Mouse (Mus musculus) heart, postnatal 25 days (tissue): Measurements from ENCODE around the gene Clec4d. TPM values are rescaled to one million over a fixed set of nuclear protein-coding genes. Genes with fewer than 3 reads are reported as not detected.
"Not testable (repeated sequence)": the region's sequence is repeated elsewhere in the genome, so short reads cannot be mapped to it uniquely, and the experiment has no call there.

Source experiments
- DNase-seq: peaks from one replicate; pipeline ENCODE4 v3.0.0; 2022; ENCODE audit warnings: low spot score
- intact Hi-C: fragments of 180-260 bp; cut with DNase I; formaldehyde crosslinking; loops from one replicate; pipeline ENCODE4 v1.15.1; 2025
- total RNA-seq, 2 experiments: library from RNA; stranded (reverse); gene quantifications; 2 replicates each; pipeline ENCODE4 v1.2.3; 2021

Clec4d gene
- total RNA-seq: under 1 TPM; 0.48 to 0.70 TPM

DNA sequence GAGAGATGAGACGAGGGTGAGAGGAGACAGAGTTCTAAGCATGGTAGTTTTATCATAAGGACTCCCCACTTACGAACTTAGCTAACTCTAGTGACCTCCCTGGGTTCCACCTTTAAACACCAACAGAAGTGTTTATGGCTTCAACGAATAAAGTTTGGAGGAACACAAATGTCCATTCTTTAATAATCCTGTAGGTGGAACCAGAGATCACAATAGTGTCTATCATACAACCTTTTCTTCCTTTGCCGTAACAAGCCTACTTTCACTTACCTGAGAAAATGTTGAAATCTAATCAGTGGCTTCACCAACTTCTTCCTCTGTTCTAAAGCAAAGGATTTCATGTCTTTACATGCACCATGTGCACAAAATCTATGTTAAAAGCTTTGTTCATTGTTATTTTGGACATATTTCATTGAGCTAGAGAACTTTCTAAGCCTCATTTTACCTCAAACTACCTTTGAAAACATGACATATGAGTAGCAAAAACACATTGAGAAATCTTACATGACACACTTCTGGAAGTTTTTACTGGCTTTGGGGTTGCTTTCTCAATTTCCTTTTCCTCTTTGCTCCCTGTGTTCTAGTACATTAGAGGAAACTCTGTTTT, at the start of gene Clec4d:
Gene Clec4d (plus strand): TSS at position 557 of the 607 bp plus-strand sequence.
- intact Hi-C loops: no loop called here
- no peak for DNase-seq

DNA sequence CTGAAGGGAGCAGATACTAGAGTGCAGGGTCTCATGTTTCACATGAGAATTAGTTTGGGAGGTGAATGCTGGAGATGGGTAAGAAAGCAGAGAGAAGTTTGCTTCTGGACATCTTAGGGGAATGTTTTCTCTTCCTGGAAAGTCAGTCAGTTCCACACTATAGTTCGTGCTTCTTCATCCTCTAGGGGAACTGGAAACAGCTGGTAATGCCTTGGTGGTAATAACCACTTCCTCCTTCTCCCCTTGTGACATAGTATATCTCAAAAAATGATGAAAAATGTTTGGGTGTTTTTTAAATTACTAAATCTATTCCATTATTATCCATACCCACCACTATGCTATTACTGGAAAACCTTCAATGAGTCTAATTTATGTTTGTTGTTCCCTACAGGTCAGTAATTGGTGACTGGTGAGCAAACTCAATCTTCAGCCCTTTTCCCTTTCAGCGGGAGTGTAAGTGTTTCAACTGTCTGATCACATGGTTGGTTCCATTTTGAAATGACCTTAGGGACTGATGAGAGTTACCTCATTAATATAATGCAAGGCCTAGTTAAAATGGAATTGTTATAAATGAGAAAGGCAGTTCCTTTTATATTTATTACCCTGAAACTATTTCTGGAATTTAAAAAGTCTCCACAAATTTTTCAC, 34.3 kb upstream of the Clec4d start:
- no peak for DNase-seq
- intact Hi-C loops: no loop called here

DNA sequence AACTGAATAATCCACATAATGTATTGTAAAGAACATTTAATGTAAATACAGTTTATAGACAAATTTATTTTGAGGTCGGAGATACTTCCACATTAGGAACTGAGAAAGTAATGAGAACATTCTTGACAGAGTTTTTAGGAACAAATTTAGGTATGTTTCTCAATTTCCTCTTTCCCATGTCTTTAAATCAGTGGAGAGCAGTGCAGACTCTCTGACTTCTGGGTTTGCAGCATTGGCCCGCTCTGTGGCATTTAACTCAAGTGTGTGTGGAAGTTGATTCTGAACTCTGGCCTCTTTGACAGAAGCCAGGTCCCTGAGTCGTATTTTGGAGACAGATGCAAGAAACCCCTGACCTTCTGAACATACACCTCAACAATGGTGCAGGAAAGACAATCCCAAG, 32.3 kb upstream of the Clec4d start, which contains the start of gene Clec4n:
Gene Clec4n (plus strand): TSS at position 200 of the 400 bp plus-strand sequence.
- intact Hi-C loops: no loop called here
- DNase-seq: no peak

DNA sequence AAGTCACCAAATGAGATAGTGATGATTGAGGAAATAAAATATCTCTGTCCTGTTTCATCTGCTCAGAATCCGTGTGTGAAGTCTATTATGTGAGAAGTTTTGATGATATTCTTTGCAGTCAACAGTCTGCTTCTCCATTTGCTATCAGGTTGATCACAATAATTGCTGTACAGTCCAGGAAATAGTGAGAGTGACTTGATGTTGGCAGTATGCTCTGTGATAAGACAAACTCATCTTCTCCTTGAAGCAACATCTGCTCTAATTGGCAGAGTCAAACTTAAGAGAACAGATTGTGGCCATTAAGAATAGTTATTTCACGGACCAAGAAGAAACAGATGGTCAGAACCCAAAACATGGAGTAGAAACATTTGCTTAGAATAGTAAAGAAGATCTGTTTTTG, 30.8 kb upstream of the Clec4d start:
- intact Hi-C loops: no loop called here
- no peak for DNase-seq

DNA sequence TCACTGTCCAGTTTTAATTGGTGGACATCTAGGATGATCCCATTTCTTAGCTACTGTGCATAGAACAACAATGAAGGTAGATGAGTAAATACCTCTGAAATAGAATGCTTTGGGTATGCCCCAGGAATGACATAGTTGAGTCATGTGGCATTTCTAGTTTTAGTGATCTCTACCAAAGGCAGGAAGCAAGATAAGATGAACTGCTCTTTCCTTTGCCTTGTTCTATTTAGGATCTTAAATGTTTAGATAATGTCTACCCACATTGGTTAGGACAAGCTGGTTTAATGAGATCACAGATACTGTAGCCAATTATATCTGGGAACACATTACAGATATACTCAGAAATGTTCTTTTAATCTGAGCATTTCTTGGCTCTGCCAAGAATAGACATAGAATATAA, 24.3 kb upstream of the Clec4d start:
- no peak for DNase-seq
- intact Hi-C loops: no loop called here

DNA sequence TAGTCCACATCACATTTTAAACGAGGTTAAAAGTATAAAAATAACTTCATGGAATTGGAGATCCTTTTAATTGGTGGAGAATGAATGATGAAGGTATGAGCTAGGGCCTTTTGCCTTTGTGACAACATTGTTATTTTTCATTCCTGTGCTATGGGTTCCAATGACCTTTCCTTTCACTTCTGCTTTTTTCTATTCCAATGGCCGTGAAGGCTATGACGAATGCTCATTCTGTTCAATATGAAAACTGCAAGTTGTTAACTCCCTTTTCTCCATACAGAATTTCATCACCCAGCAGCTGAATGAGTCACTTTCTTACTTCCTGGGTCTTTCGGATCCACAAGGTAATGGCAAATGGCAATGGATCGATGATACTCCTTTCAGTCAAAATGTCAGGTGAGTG, 17.7 kb upstream of the Clec4d start:
- intact Hi-C loops: no loop called here
- no peak for DNase-seq

DNA sequence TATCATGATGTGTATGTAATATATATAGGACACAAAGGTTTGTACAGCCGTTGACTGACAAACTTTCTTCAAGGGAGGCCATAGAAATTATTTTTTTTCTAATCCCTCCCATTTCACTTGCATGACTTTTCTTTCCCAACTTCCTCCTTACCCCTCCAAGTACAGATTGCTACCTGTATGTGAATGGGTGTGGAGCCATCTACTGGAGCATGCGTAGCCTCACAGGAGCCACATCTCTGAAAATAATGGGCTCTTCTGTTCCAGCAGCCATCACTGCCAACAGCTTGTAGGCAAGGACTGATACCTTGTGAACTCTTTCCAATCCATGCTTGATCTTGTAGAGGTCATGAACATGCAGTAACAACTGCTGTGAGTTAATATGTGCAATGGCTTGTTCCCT, 13.0 kb upstream of the Clec4d start:
- intact Hi-C loops: not testable (repeated sequence)

DNA sequence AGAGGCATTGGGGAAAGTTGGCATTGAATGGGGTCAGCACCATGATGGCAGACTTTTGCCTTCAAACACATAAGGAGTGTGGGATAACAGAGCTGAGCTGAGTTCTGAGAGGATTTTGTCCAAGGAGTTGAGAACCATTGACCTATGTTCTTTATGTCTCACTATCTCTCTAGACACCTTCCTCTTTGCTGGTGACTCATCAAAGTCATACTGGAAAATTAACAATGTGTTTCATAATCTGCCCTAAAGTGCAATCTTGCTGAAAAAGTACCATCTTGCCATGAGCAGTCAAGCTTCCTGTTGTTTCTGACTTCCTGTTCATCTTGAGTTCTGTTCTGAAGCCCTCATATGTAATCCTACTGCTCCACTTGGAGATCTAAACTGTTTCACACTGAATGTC, 9.2 kb upstream of the Clec4d start:
- no peak for DNase-seq
- intact Hi-C loops: no loop called here

More for the DNA sequence above, 13.0 kb upstream of the Clec4d start:
- DNase-seq: not testable (repeated sequence)

DNA sequence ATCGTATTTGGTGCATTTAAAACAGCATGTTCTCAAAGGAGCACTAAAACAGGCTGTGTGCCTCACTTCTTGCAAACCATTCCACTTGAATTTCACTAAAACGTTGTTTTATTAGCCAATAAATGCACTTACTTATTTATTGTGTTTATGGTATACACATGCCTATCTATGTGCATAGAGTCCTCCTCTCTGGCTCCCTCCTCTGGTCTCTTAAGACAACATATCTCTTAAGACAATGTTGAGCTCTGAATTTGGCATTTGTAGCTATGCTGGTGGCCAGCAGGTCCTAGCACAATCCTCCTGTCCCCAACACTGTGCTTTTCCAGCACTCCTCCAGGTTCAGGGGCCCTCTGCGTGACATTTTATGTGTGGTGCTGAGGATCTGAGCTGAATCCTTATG, 3.0 kb upstream of the Clec4d start:
- intact Hi-C loops: no loop called here
- no peak for DNase-seq

DNA sequence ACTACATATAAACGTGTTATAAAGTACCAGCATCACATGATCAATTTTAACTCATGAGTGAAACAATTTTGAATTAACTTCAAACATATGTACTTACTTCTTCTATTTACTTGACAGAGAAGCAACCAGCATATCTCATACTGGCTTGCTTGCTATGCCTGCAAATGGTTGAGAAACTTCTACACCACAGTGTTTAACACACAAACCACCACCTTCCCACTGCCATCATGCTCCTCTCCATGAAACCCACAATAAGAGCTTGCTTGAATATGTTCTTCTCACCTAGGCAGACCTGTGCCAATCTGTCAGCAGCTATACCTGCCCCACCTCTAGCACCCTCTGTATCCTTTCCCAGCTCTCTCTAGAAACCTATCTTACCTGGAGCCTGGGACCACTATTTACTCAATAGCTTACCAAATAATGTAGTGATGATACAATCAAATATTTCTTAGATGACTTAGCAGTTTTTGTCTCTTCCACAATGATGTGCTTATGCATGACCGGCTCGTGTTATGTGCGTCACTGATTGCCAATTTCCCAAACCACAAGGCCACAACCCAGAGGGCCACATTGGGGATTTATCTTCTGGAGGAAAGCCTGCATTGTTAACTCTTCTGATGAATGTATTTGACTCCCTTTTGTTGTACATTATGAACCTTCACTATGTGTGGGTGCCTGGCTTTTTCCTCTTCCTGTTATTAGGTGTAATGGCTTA, 1.9 kb upstream of the Clec4d start:
- DNase-seq: no peak
- intact Hi-C loops: no loop called here

DNA sequence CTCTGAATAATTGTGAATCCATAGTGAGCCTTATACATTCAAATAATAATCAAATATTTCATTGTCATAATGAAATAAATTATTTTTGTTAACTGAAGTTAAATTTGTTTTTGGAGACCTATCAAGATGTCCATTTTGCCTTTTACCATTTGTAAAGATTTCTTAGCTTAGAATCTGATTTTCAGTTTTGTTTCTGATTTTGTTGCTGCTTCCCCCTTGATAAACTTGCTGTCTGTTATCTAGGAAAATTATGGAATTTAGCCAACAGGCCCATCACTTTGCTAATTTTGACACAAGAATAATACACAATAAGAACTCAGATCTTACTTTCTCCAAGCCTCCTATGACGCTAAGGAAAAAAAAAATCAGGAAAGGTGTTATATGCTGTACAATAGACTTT, 1.0 kb upstream of the Clec4d start:
- intact Hi-C loops: no loop called here
- no peak for DNase-seq

DNA sequence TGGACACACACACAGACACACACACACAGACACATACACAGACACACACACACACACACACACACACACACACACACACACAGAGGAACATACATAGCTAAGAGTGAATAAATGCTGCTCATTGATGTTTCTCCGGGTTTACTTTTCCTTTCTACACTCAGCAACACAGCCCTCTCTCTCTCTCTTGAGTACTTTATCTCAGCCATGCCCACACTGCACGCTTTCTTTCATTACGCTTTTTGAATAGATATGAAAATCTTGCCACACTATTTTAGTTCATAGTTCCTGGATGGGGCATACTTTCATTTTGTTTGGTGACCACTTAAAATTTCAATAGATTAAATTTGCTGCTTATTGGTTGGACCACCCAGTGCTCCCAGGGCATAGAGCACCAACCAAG, 2.3 kb downstream of the Clec4d start:
- intact Hi-C loops: no loop called here

DNA sequence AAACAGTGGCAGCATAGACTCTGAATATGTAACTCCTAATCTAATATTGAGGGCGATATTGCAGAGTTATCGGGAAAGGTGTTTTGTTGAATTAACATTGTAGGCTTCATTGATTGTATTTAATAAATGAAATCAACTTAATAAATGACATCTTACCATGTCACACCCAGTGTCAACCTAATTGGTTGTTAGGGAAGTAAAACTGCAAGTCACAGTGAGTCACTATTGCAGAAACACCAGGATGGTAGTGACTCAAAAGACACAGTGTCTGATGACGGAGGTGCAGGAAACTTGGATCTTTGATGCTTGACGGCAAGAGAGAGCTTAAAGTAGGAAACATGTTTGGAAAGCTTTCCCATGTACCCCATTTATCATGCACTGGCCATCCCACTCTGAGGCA, 3.9 kb downstream of the Clec4d start:
- intact Hi-C loops: no loop called here
- no peak for DNase-seq

More for the DNA sequence above, 2.3 kb downstream of the Clec4d start:
- DNase-seq: no peak

DNA sequence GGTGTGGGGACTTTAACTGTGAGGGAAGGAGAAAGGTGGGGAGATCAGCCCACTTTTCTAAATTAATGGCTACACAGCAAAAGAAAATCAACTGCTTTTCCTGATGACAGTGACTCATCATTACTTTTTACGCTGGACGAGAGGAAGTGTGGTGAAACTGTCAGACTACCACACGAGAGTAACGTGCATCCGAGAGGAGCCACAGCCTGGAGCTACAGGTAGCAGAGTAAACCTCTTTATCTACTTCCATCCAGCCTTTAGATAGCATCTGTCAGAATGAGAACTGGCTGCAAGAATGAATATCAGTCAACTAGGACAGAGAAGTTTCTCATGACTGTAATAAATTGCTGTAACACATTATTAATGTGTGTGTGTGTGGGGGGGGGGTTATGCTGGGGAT, 5.0 kb downstream of the Clec4d start:
- intact Hi-C loops: no loop called here
- no peak for DNase-seq

DNA sequence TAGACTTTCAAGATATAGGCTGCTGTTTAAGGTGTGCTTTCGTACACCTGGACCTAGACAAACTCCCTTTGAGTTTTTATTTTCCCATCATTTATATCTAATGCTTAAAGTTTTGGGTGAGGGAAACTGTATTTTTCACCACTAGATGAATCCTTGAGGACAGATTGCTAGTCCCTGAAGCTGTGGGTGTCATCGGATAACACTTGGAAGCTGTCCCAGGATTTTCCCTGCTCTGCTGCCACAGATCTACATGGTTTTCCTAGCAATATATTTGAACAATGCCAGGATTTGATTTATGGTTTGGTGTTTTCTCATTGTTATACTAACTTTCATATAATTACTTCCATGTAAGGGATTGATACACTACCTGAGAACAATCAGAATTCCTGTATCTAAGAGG, 17.5 kb downstream of the Clec4d start:
- DNase-seq: no peak
- intact Hi-C loops: no loop called here

DNA sequence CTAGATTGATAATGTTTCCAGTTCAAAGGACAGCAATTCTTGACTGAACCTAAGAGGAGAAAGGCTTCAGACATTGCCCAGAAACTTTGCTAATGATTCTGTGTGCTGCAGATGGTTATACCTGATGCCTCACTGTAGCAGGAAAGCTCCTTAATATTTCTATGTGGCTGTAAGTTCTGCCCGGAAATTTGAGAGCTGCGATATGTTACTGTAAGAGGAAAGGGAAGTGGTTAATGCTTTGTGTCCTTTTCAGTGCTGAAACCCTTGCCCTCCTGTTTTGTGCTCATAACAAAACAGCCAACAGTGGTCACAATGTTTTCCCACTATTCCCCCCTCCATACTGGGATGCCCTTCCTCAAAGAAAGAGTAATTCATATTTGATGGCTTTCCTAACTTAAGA, 24.4 kb downstream of the Clec4d start:
- intact Hi-C loops: no loop called here
- no peak for DNase-seq

DNA sequence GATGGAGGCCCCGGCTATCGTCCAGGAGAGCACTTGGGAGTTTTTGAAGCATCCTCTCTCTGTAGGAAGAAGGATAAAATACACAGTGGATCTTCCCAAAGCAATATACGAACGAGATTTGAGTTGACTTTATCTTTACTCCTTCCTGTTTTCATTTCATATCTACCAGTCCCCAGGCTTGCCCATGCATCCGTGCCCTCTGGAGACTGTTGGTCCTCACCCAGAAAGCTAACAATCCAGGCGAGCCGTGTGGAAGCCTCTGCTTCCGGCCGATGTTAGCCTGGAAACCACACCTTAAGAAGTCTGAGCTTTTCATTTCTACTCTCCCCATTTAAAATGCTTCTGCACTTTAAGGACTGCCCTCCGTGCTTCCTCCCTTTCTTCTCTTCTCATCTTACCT, 27.0 kb downstream of the Clec4d start:
- no peak for DNase-seq
- intact Hi-C loops: no loop called here

DNA sequence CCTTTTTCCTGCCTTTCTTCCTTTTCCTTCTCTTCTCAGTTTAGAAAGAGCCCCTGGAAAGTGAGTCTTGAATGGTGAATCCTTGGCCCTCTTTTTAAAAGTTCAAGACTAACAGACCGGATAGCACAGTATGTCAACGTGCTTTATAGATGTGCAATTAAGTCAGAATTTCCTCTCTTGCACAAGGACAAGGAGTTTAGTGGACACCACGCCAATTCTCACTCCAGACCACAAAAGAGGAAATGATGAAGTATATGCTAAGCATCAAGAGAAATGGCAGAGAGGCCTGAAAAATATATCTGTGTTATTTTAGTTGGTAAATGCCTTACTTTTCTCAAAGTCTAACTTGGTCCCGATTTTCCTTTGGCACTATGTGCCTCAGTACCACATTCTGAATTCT, 27.8 kb downstream of the Clec4d start, which contains the start of gene Clec4e:
Gene Clec4e (minus strand): TSS at position 118 of the 400 bp plus-strand sequence.
- intact Hi-C loops: no loop called here
- DNase-seq: no peak

DNA sequence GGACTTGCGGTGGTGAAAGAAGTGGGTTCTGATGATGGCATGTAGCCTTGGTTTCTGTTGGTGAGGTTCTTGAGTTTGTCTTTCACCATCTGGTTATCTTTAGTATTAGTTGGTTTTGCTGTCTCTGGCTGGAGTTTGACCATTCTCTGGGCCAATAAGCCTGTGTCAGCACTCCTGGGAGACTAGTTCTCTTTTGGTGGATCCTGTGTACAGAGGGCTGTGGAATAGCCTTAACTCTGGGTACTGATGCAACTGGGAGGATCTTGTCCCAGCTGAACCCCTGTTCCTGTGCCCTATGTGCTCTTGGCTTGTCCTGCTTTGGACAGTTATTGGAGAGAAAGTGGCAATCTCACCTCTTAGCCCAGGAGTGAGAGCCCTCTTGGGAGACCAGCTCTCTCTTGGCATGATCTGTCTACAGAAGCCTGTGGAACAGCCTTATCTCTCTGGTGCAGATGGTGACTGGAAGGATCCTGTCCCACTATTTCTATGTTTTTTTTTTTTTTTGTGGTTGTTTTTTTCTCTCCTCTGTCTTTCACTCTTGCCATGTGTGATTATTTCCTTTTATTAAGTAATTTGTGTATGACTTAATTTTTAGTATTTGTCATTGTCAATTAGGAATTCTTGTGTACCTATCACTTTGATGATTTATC, 31.0 kb downstream of the Clec4d start:
- DNase-seq: no peak
- intact Hi-C loops: no loop called here

DNA sequence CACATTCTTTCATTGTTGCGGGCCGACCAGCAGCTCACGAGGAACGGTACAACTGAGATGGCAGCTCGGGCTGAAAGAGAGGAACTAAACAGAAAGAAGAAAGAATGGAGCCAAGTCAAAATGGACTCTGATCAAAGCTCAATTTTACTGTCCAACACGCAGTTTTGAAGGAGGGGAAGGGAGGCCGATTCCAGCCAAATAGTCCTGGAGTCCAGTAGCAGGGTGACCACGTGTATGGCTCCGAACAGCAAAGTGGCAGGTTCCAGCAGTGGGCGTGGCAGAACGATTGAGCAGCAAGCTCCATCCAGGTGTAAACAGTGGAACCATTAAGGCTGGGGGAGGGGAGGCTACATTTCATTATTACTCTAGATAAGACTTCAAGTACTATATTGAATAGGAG, 31.6 kb downstream of the Clec4d start:
- DNase-seq, intact Hi-C loops: not testable (repeated sequence)

DNA sequence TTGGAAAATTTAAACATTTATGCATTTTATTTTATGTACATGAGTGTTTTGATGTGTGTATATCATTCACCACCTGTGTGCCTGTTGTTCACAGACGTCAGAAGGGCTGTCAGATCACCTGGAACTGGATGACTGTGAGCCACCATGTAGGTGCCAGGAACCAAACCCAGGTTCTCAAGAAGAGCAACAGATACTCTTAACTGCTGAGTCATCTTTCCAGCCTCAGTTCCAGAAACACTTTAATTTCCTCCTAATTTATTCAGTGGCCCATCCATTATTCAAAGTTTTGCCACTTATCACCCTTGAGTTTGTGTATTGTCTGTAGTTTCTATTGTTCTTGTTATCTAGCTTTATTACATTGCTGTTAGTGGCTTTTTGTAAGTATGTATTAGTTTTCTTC, 34.8 kb downstream of the Clec4d start:
- intact Hi-C loops: no loop called here
- DNase-seq: no peak
